Mouse (Mus musculus): ENCODE data around the gene Pctp.

Pctp gene

DNA sequence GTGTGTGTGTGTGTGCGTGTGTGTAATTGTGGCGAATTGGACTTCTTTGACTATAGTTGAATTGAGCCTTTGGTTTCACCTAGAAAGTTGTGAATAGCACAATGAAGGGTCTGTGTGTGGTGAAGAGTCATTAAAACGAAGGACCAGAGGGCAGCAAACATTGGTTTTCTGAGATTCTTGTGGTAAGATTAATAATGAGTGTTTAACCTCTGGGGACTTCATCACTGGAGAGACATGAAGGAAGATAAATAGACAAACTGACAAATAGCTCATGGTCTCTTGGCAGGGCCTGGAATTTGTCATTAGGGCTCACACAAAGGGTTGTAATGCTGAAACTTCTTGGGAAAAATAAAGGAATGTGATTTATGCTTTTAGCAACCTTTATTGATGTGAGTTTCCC, 31.4 kb downstream of the Pctp start:
- no peak for DNase-seq

GRCm38 (mm10) chr11:89970726-89971125, 32.0 kb downstream of the Pctp start:
- DNase-seq, result no peak

- no peak for DNase-seq
These were observed 33.6 kb downstream of the Pctp start for GRCm38 (mm10) chr11:89969131-89969530.

DNA sequence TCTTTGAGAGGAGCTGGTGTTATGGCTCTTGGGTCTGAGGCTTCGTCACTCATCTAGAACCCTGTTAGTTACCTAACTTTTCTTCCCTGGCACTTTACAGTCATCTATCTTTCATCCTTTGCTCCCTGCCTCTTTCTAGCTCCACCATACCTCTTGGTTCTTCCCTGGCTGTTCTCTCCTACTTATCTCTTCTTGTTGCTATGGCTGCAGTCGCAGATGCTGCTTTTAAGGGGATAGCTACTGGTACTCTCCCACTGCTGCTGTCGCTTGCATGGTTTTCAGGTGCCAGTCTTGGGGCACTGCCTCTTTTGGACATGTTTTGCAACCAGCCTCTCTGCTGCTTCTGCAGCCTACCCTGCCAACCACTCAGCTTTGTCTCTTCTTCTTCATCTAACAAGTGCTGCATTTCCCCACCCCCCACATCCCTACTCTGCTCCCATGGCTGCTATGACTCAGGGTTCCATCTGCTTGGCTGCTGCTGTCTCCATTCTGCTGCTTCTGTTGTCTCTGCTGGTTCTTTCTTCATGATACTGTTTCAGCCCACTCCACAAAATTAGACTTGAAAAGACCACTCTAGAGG, 51.9 kb downstream of the Pctp start:
- DNase-seq, result no peak

DNA sequence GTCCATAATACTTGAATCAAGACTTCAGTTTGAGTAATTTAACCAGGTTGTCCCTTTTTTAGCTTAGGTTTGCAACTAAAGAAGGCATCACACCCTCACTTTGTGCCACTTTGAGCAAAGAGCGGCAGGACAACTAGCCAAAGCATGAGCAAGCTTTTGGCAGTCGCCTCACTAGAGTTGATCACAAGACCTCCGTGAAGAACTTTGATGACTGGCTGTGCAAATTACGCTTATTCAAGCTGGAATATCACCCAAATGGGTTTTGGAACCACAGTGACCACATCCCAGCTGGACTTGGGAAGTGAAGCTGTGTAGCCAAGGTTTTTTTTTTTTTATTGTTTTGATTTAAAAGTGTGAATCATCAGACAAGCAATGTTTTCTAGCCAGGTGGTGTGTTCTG, 54.9 kb downstream of the Pctp start:
- peak; percentile 42 for DNase-seq

DNA sequence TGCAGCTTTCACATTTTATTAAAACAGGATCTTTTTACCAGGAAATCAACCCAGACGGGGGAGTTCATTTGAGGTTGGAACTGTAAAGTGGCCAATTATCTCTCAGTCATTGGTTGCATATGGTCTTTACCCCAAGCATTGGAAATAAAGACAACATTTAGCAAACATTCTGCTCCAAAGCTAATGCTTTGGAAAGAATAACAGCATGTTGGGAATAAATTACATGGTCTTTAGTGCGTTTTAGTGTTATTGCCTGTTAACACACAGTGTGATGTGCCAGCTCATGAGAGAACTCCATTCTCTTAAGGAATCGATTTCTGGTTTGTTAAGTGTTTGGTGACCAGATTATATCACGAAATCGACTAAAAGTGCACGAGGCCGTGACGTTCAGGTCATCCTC, 57.5 kb downstream of the Pctp start:
- no peak for DNase-seq

- no peak for DNase-seq
These were observed 65.5 kb downstream of the Pctp start for GRCm38 (mm10) chr11:89937241-89937640.

Measured in lung, postnatal 10 days (tissue).